Mouse (Mus musculus) bone marrow macrophage, adult 2 months (primary cell): ENCODE data around the gene Vipr1.

ENCODE experiments used
- CTCF ChIP-seq: IDR thresholded peaks from 2 replicates; pipeline ENCODE4 v1.5.1; 2012; ENCODE audit warnings: low read depth, mild to moderate bottlenecking, low read length, moderate library complexity
- POLR2A ChIP-seq: IDR thresholded peaks from 2 replicates; pipeline ENCODE4 v1.6.1; 2012; ENCODE audit warnings: mild to moderate bottlenecking, low read depth, low read length, borderline replicate concordance

DNA sequence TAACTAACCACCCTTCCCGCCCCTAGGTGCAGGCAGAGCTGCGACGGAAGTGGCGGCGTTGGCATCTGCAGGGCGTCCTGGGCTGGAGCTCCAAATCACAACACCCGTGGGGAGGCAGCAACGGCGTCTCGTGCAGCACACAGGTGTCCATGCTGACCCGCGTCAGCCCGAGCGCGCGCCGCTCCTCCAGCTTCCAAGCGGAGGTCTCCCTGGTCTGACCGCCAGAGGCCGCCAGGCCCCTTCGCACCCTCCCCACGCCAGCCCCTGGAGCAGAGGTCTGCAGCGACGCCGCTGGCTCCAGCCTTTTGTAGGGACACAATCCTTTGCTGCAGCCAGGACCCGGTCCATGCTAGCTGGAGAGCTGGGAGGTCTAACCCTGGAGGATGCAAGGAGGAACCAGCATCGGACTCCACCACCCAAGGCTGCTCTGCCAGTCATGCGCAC is 26.9 kb downstream of the Vipr1 start:
- TF ChIP-seq CTCF = peak; percentile 31; the same call in 1 of the 2 replicates
- TF ChIP-seq POLR2A = no peak
